Mouse (Mus musculus): ENCODE results near the gene Frs2.

DNA sequence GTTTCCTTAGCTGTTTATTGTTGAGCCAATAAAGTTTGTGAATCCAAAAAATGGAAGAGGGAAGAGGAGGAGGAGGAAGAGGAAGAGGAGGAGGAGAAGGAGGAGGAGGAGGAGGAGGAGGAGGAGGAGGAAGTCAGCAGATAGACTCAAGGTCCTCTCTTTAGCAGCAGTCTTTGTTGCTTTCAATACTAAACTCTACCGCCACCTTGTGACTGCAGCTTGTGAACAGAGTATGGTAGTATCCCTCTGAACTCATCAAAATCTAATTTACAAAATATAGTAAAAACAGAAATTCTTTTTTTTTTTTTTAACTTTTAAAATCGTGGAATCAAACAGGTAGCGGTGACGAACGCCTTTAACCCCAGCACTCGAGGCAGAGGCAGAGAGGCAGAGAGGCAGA is 108.0 kb downstream of the Frs2 start:
- TF ChIP-seq POLR2A (IDR thresholded peaks at IDR 0.05; ENCODE audit: low read depth, low read length) (no peak), CTCF (IDR thresholded peaks at IDR 0.05; ENCODE audit: extremely low read depth, insufficient read length, insufficient replicate concordance, low read depth, low read length) (no peak)

All from small intestine, adult 2 months (tissue).